Mouse (Mus musculus) C2C12 (cell line): ENCODE measurements at regions not wholly inside any gene's neighbourhood (a gene's known extent, or its start where the extent isn't known, plus 50 kb on each side); places are given as distances from the start of the nearest gene placed in this dataset.

Experiments
- CTCF ChIP-seq: IDR thresholded peaks from one replicate; pipeline ENCODE4 v1.5.1; 2011; ENCODE audit not compliant: control insufficient read depth, insufficient read depth, insufficient read length
- MAX ChIP-seq: IDR thresholded peaks from one replicate; pipeline ENCODE4 v1.6.1; 2011; ENCODE audit warnings: mild to moderate bottlenecking, control low read depth
- MYOD1 ChIP-seq: IDR thresholded peaks from one replicate; pipeline ENCODE4 v1.6.1; 2011; ENCODE audit warnings: low read depth; ENCODE audit not compliant: control insufficient read depth, insufficient read length

DNA sequence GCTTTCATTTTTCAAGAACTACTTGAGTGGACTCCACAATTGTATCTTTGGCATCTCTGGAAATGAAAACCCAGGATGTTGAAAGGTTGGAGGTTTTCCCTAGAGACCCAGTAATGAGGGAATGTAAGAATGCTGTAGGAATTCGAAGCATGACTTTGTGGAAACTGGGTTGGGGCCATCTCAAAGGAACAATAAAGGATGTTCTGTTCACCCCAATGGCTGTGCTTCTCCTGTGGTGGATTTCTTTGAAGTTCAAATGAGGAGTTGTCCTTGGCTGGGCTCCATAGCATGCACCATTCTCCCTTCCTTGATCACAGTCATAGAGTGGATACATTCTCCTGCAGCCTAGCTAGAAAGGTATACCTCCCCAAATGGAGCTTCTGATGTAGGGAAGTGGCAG is 74.6 kb downstream of the Polr2m start:
- TF ChIP-seq CTCF (no peak), MYOD1 (no peak), MAX (no peak)
